Mouse (Mus musculus): ENCODE data around the gene Qpct. TPM values are rescaled to one million over a fixed set of nuclear protein-coding genes. Genes with fewer than 3 reads are reported as not detected.

Qpct gene
- total RNA-seq, 2 experiments from 2014 or later: 10.7 to 13.4 TPM

Other genes starting within 250 kb of the Qpct start
- gene Heatr5b, start 216.5 kb upstream of the Qpct start, total RNA-seq (2021): 10 to 100 TPM; 50.8 TPM
- gene Gpatch11, start 216.3 kb upstream of the Qpct start, total RNA-seq (2021): 10 to 100 TPM; 39.9 to 42.5 TPM
- 1 to 10 TPM; 4.4 to 6.3 TPM for gene Eif2ak2, start 169.3 kb upstream of the Qpct start, total RNA-seq (2021)
- not detected for gene Sult6b1, start 144.9 kb upstream of the Qpct start, total RNA-seq (2021)
- 10 to 100 TPM; 28.0 to 31.4 TPM for gene Cebpzos, start 135.4 kb upstream of the Qpct start, total RNA-seq (2021)
- gene Cebpz, start 114.8 kb upstream of the Qpct start, total RNA-seq (2021): 10 to 100 TPM; 32.0 to 35.3 TPM
- gene Ndufaf7, start 114.8 kb upstream of the Qpct start, total RNA-seq (2021): 10 to 100 TPM; 45.8 to 51.1 TPM
- gene Prkd3, start 31.1 kb upstream of the Qpct start, total RNA-seq (2021): 10 to 100 TPM; 12.0 to 12.9 TPM